Mouse (Mus musculus) kidney, adult 11 months (tissue): Measurements from ENCODE around the gene Gdpd4.

ENCODE experiments used
- DNase-seq: peaks from one replicate; pipeline ENCODE4 v3.0.0; 2022

Gene Gdpd4

GRCm38 (mm10) chr7:97919742-97920141 is at the start of gene Gdpd4:
Gene Gdpd4 (plus strand): TSS chr7:97919955.
- DNase-seq, result no peak

GRCm38 (mm10) chr7:97872396-97872795 is 47.4 kb upstream of the Gdpd4 start:
- no peak for DNase-seq

GRCm38 (mm10) chr7:97873317-97873716 is 46.4 kb upstream of the Gdpd4 start:
- DNase-seq, result no peak

GRCm38 (mm10) chr7:97877846-97878538 is 41.8 kb upstream of the Gdpd4 start:
- no peak for DNase-seq

- no peak for DNase-seq
Observed at GRCm38 (mm10) chr7:97911646-97912045, 8.1 kb upstream of the Gdpd4 start.

GRCm38 (mm10) chr7:97914833-97915516 is 4.8 kb upstream of the Gdpd4 start:
- DNase-seq, result no peak

GRCm38 (mm10) chr7:97925819-97926218 is 6.1 kb downstream of the Gdpd4 start:
- no peak for DNase-seq

GRCm38 (mm10) chr7:97926978-97927377 is 7.2 kb downstream of the Gdpd4 start:
- DNase-seq, result no peak

- no peak for DNase-seq
Observed at GRCm38 (mm10) chr7:97944485-97944884, 24.7 kb downstream of the Gdpd4 start.

GRCm38 (mm10) chr7:97972486-97972885 is 52.7 kb downstream of the Gdpd4 start:
- DNase-seq, result no peak

GRCm38 (mm10) chr7:97977463-97977862 is 57.7 kb downstream of the Gdpd4 start:
- DNase-seq, result peak; percentile 6

GRCm38 (mm10) chr7:97984108-97984834 is 64.5 kb downstream of the Gdpd4 start:
- DNase-seq, result no peak

GRCm38 (mm10) chr7:98002617-98003016 is 82.9 kb downstream of the Gdpd4 start:
- no peak for DNase-seq

- DNase-seq, result no peak
Observed at GRCm38 (mm10) chr7:98048101-98048824, 128.5 kb downstream of the Gdpd4 start.

- peak; percentile 17 for DNase-seq
Observed at GRCm38 (mm10) chr7:98051980-98052379, 132.2 kb downstream of the Gdpd4 start.

GRCm38 (mm10) chr7:98054461-98054860 is 134.7 kb downstream of the Gdpd4 start:
- no peak for DNase-seq

GRCm38 (mm10) chr7:98054942-98055341 is 135.2 kb downstream of the Gdpd4 start:
- no peak for DNase-seq

GRCm38 (mm10) chr7:98066229-98066628 is 146.5 kb downstream of the Gdpd4 start:
- no peak for DNase-seq

- peak; percentile 61 for DNase-seq
Observed at GRCm38 (mm10) chr7:98071620-98072019, 151.9 kb downstream of the Gdpd4 start.

- no peak for DNase-seq
Observed at GRCm38 (mm10) chr7:98077453-98077852, 157.7 kb downstream of the Gdpd4 start.

GRCm38 (mm10) chr7:98082376-98082775 is 162.6 kb downstream of the Gdpd4 start:
- DNase-seq, result no peak

GRCm38 (mm10) chr7:98084541-98085293 is 165.0 kb downstream of the Gdpd4 start:
- DNase-seq, result peak; percentile 8
